Mouse (Mus musculus) megakaryocyte, adult 5-6 weeks (primary cell): Measurements from ENCODE around the gene Gm8906. TPM values are rescaled to one million over a fixed set of nuclear protein-coding genes. Genes with fewer than 3 reads are reported as not detected.
"Not testable (repeated sequence)": the region's sequence is repeated elsewhere in the genome, so short reads cannot be mapped to it uniquely, and the experiment has no call there.

Experiments
- ATAC-seq: 2 replicates; pipeline ENCODE4 v1.8.0; 2016; ENCODE audit warnings: mild to moderate bottlenecking, inconsistent platforms; ENCODE audit not compliant: poor library complexity, severe bottlenecking
- total RNA-seq, 2 experiments: library from RNA; stranded (forward) in 1 of 2; stranded (reverse) in 1 of 2; fragments of 153-499, 151-499 nt in 1 of 2; fragments of 221-1000, 200-1000 nt in 1 of 2; gene quantifications; 2 replicates each; pipeline versions ENCODE4 v1.2.3 to v1.2.4; 2015 to 2017

Gm8906 gene
- not detected in 2 replicates for total RNA-seq (2015)
- not detected in 2 replicates for total RNA-seq (2017)

DNA sequence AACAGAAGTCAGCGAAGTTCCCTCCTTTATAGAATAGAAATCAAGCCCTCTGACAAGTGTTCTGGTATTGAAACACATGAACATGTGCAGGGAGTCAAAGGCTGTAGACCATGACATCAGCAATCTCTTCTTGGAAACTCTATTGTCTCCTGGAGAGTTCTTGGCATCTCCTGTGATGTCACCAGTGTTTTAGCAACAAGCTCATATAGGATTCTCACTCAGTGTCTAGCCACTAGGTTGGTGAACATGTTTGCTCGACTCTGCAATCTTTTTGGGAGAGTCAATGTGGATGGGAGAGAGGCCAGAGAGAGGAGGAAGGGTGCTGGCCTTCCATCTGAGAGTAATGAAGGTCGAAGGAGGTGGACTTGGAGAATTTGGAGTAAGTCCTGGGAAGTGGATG lies at the start of gene Gm8906:
Gene Gm8906, plus strand, starts transcription at position 301 of the 400 bp plus-strand sequence.
- ATAC-seq: not testable (repeated sequence)

Other genes starting within 250 kb of the Gm8906 start
- not detected in 2 replicates for gene Gm8890, start 246.7 kb upstream of the Gm8906 start, total RNA-seq (2015)
- gene Gm8890, start 246.7 kb upstream of the Gm8906 start, total RNA-seq (2017): not detected in 2 replicates
- gene Speer1, start 161.2 kb upstream of the Gm8906 start, total RNA-seq (2015): not detected in 2 replicates
- not detected in 2 replicates for gene Speer1, start 161.2 kb upstream of the Gm8906 start, total RNA-seq (2017)
- not detected in 2 replicates for gene Gm8897, start 86.3 kb upstream of the Gm8906 start, total RNA-seq (2015)
- not detected in 2 replicates for gene Gm8897, start 86.3 kb upstream of the Gm8906 start, total RNA-seq (2017)
- gene Gm6460, start 92.2 kb downstream of the Gm8906 start, total RNA-seq (2015): not detected in 2 replicates
- gene Gm6460, start 92.2 kb downstream of the Gm8906 start, total RNA-seq (2017): not detected in 2 replicates
- not detected in 2 replicates for gene Gm8922, start 179.3 kb downstream of the Gm8906 start, total RNA-seq (2015)
- gene Gm8922, start 179.3 kb downstream of the Gm8906 start, total RNA-seq (2017): not detected in 2 replicates